Mouse (Mus musculus) embryo, embryonic 10 days (tissue): ENCODE measurements at regions not wholly inside any gene's neighbourhood (a gene's known extent, or its start where the extent isn't known, plus 50 kb on each side); places are given as distances from the start of the nearest gene placed in this dataset.

Experiments used
- DNase-seq: peaks from one replicate; pipeline ENCODE4 v3.0.0-alpha.2; 2015; ENCODE audit warnings: low spot score

- DNase-seq: no peak
These were observed 99.6 kb upstream of the Sesn3 start for GRCm38 (mm10) chr9:14175041-14175881.

GRCm38 (mm10) chr9:14179777-14180176 is 95.1 kb upstream of the Sesn3 start:
- DNase-seq: no peak

- DNase-seq: no peak
These were observed 90.6 kb upstream of the Sesn3 start for GRCm38 (mm10) chr9:14184261-14184660.

- no peak for DNase-seq
These were observed 89.2 kb upstream of the Sesn3 start for GRCm38 (mm10) chr9:14185681-14186080.

GRCm38 (mm10) chr9:14187753-14188152 is 87.1 kb upstream of the Sesn3 start:
- no peak for DNase-seq

- DNase-seq: no peak
These were observed 86.4 kb upstream of the Sesn3 start for GRCm38 (mm10) chr9:14188504-14188903.

GRCm38 (mm10) chr9:14190660-14191059 is 84.2 kb upstream of the Sesn3 start:
- no peak for DNase-seq

- DNase-seq: no peak
These were observed 80.1 kb upstream of the Sesn3 start for GRCm38 (mm10) chr9:14194748-14195147.

GRCm38 (mm10) chr9:14199116-14199515 is 75.8 kb upstream of the Sesn3 start:
- DNase-seq: no peak

- DNase-seq: no peak
These were observed 74.7 kb upstream of the Sesn3 start for GRCm38 (mm10) chr9:14199983-14200700.

GRCm38 (mm10) chr9:14200852-14201251 is 74.0 kb upstream of the Sesn3 start:
- no peak for DNase-seq

GRCm38 (mm10) chr9:14202551-14203306 is 72.1 kb upstream of the Sesn3 start:
- no peak for DNase-seq

- DNase-seq: no peak
These were observed 71.6 kb upstream of the Sesn3 start for GRCm38 (mm10) chr9:14203307-14203695.

- DNase-seq: no peak
These were observed 71.0 kb upstream of the Sesn3 start for GRCm38 (mm10) chr9:14203768-14204416.

- DNase-seq: no peak
These were observed 70.0 kb upstream of the Sesn3 start for GRCm38 (mm10) chr9:14204817-14205216.

- DNase-seq: no peak
These were observed 67.9 kb upstream of the Sesn3 start for GRCm38 (mm10) chr9:14206838-14207560.

GRCm38 (mm10) chr9:14207561-14207936 is 67.3 kb upstream of the Sesn3 start:
- DNase-seq: no peak

- no peak for DNase-seq
These were observed 61.6 kb upstream of the Sesn3 start for GRCm38 (mm10) chr9:14213283-14213682.

GRCm38 (mm10) chr9:14215171-14215782 is 59.6 kb upstream of the Sesn3 start:
- DNase-seq: no peak

- no peak for DNase-seq
These were observed 58.9 kb upstream of the Sesn3 start for GRCm38 (mm10) chr9:14215961-14216360.

GRCm38 (mm10) chr9:14222936-14223335 is 51.9 kb upstream of the Sesn3 start:
- no peak for DNase-seq
